Mouse (Mus musculus): Measurements from ENCODE around the gene Prdm10. TPM values are rescaled to one million over a fixed set of nuclear protein-coding genes. Genes with fewer than 3 reads are reported as not detected.
A peak's percentile ranks its signal among the peaks of the same experiment; 100 is the strongest.

Gene Prdm10
- polyA plus RNA-seq, 1 experiment from 2014 or later = 9.4 TPM

GRCm38 (mm10) chr9:31385947-31386354 lies 105.6 kb downstream of the Prdm10 start, which contains the start of gene Nfrkb:
Gene Nfrkb, plus strand, starts transcription at chr9:31386192.
- peaks cover 7% of the 10 kb centered on the region for H3K36me3 ChIP-seq (ENCODE audit: control insufficient read depth, insufficient read depth, low read length)
- peak within 1 kb of the TSS; percentile 82 for H3K9ac ChIP-seq (ENCODE audit: low read depth, low read length)
- no peaks in the 10 kb centered on the region for H3K27me3 ChIP-seq (ENCODE audit: control insufficient read depth, insufficient read depth, low read depth, low read length)
- no peaks in the 10 kb centered on the region for H3K9me3 ChIP-seq (replicated peaks; ENCODE audit: control insufficient read depth, low read length, poor library complexity, severe bottlenecking)
- peak; percentile 98 for ATAC-seq
- under 1% methylated on average over 41 of the region's 46 CpGs for WGBS
- H3K4me2 ChIP-seq (ENCODE audit: low read length) = peak within 1 kb of the TSS; percentile 65
- H3K4me3 ChIP-seq (ENCODE audit: low read depth, low read length) = peak within 1 kb of the TSS; percentile 88
- H3K27ac ChIP-seq (ENCODE audit: low read length) = peak within 1 kb of the TSS; percentile 77
- peaks cover 19% of the 10 kb centered on the region for H3K4me1 ChIP-seq (ENCODE audit: control insufficient read depth, insufficient read depth, low read length)

- no peaks in the 10 kb centered on the region for H3K27me3 ChIP-seq (ENCODE audit: control insufficient read depth, insufficient read depth, low read depth, low read length)
- no peaks in the 10 kb centered on the region for H3K9me3 ChIP-seq (replicated peaks; ENCODE audit: control insufficient read depth, low read length, poor library complexity, severe bottlenecking)
- H3K36me3 ChIP-seq (ENCODE audit: control insufficient read depth, insufficient read depth, low read length) = peaks cover 9% of the 10 kb centered on the region
- H3K27ac ChIP-seq (ENCODE audit: low read length) = peak overlapping the region; percentile 77
- peaks cover 19% of the 10 kb centered on the region for H3K4me1 ChIP-seq (ENCODE audit: control insufficient read depth, insufficient read depth, low read length)
- peak overlapping the region; percentile 82 for H3K9ac ChIP-seq (ENCODE audit: low read depth, low read length)
- ATAC-seq = peak; percentile 90
- 11% methylated on average over 44 of the region's 44 CpGs for WGBS
- peak overlapping the region; percentile 88 for H3K4me3 ChIP-seq (ENCODE audit: low read depth, low read length)
- H3K4me2 ChIP-seq (ENCODE audit: low read length) = peak overlapping the region; percentile 62
Measured at GRCm38 (mm10) chr9:31386368-31387180, 106.2 kb downstream of the Prdm10 start.

GRCm38 (mm10) chr9:31387206-31387605 lies 106.9 kb downstream of the Prdm10 start:
- peak overlapping the region; percentile 88; the same call in 1 of the 2 replicates for H3K4me3 ChIP-seq (ENCODE audit: low read depth, low read length)
- no peak overlapping the region for H3K27ac ChIP-seq (ENCODE audit: low read length)
- H3K4me1 ChIP-seq (ENCODE audit: control insufficient read depth, insufficient read depth, low read length) = peaks cover 19% of the 10 kb centered on the region
- ATAC-seq = no peak
- 88% methylated on average over 5 of the region's 5 CpGs for WGBS
- no peaks in the 10 kb centered on the region for H3K27me3 ChIP-seq (ENCODE audit: control insufficient read depth, insufficient read depth, low read depth, low read length)
- H3K9me3 ChIP-seq (replicated peaks; ENCODE audit: control insufficient read depth, low read length, poor library complexity, severe bottlenecking) = no peaks in the 10 kb centered on the region
- peak overlapping the region; percentile 82 for H3K9ac ChIP-seq (ENCODE audit: low read depth, low read length)
- H3K36me3 ChIP-seq (ENCODE audit: control insufficient read depth, insufficient read depth, low read length) = peaks cover 14% of the 10 kb centered on the region
- H3K4me2 ChIP-seq (ENCODE audit: low read length) = peak overlapping the region; percentile 62

- Histone ChIP-seq H3K9me3 (replicated peaks; ENCODE audit: control insufficient read depth, low read length, poor library complexity, severe bottlenecking) (no peaks in the 10 kb centered on the region), H3K27me3 (ENCODE audit: control insufficient read depth, insufficient read depth, low read depth, low read length) (no peaks in the 10 kb centered on the region), H3K36me3 (ENCODE audit: control insufficient read depth, insufficient read depth, low read length) (peaks cover 78% of the 10 kb centered on the region), H3K4me3 (ENCODE audit: low read depth, low read length) (no peak overlapping the region), H3K4me2 (ENCODE audit: low read length) (no peak overlapping the region), H3K27ac (ENCODE audit: low read length) (no peak overlapping the region), H3K9ac (ENCODE audit: low read depth, low read length) (no peak overlapping the region), H3K4me1 (ENCODE audit: control insufficient read depth, insufficient read depth, low read length) (no peaks in the 10 kb centered on the region)
- 56% methylated on average over 4 of the region's 4 CpGs for WGBS
- ATAC-seq = no peak
Measured at GRCm38 (mm10) chr9:31400441-31400840, 120.1 kb downstream of the Prdm10 start.

- no peaks in the 10 kb centered on the region for H3K4me1 ChIP-seq (ENCODE audit: control insufficient read depth, insufficient read depth, low read length)
- H3K9me3 ChIP-seq (replicated peaks; ENCODE audit: control insufficient read depth, low read length, poor library complexity, severe bottlenecking) = no peaks in the 10 kb centered on the region
- no peak overlapping the region for H3K4me2 ChIP-seq (ENCODE audit: low read length)
- H3K36me3 ChIP-seq (ENCODE audit: control insufficient read depth, insufficient read depth, low read length) = peaks cover 56% of the 10 kb centered on the region
- H3K4me3 ChIP-seq (ENCODE audit: low read depth, low read length) = no peak overlapping the region
- no peak overlapping the region for H3K9ac ChIP-seq (ENCODE audit: low read depth, low read length)
- ATAC-seq = no peak
- no peak overlapping the region for H3K27ac ChIP-seq (ENCODE audit: low read length)
- no peaks in the 10 kb centered on the region for H3K27me3 ChIP-seq (ENCODE audit: control insufficient read depth, insufficient read depth, low read depth, low read length)
- 87% methylated on average over 2 of the region's 2 CpGs for WGBS
Measured at GRCm38 (mm10) chr9:31404311-31404710, 124.0 kb downstream of the Prdm10 start.

- H3K4me2 ChIP-seq (ENCODE audit: low read length) = no peak overlapping the region
- H3K9me3 ChIP-seq (replicated peaks; ENCODE audit: control insufficient read depth, low read length, poor library complexity, severe bottlenecking) = no peaks in the 10 kb centered on the region
- H3K27ac ChIP-seq (ENCODE audit: low read length) = no peak overlapping the region
- no peak overlapping the region for H3K9ac ChIP-seq (ENCODE audit: low read depth, low read length)
- peaks cover 54% of the 10 kb centered on the region for H3K36me3 ChIP-seq (ENCODE audit: control insufficient read depth, insufficient read depth, low read length)
- no peaks in the 10 kb centered on the region for H3K27me3 ChIP-seq (ENCODE audit: control insufficient read depth, insufficient read depth, low read depth, low read length)
- no peaks in the 10 kb centered on the region for H3K4me1 ChIP-seq (ENCODE audit: control insufficient read depth, insufficient read depth, low read length)
- H3K4me3 ChIP-seq (ENCODE audit: low read depth, low read length) = no peak overlapping the region
- no peak for ATAC-seq
- WGBS = 65% methylated on average over 6 of the region's 6 CpGs
Measured at GRCm38 (mm10) chr9:31405217-31405616, 124.9 kb downstream of the Prdm10 start.

- Histone ChIP-seq H3K9ac (ENCODE audit: low read depth, low read length) (no peak overlapping the region), H3K4me1 (ENCODE audit: control insufficient read depth, insufficient read depth, low read length) (no peaks in the 10 kb centered on the region), H3K36me3 (ENCODE audit: control insufficient read depth, insufficient read depth, low read length) (peaks cover 55% of the 10 kb centered on the region), H3K27me3 (ENCODE audit: control insufficient read depth, insufficient read depth, low read depth, low read length) (no peaks in the 10 kb centered on the region), H3K27ac (ENCODE audit: low read length) (no peak overlapping the region), H3K9me3 (replicated peaks; ENCODE audit: control insufficient read depth, low read length, poor library complexity, severe bottlenecking) (no peaks in the 10 kb centered on the region), H3K4me3 (ENCODE audit: low read depth, low read length) (no peak overlapping the region), H3K4me2 (ENCODE audit: low read length) (no peak overlapping the region)
- over 99% methylated on average over 4 of the region's 4 CpGs for WGBS
- ATAC-seq = no peak
Measured at GRCm38 (mm10) chr9:31412165-31412564, 131.8 kb downstream of the Prdm10 start.

GRCm38 (mm10) chr9:31418821-31419220 lies 138.5 kb downstream of the Prdm10 start:
- no peak for ATAC-seq
- H3K27me3 ChIP-seq (ENCODE audit: control insufficient read depth, insufficient read depth, low read depth, low read length) = no peaks in the 10 kb centered on the region
- H3K9me3 ChIP-seq (replicated peaks; ENCODE audit: control insufficient read depth, low read length, poor library complexity, severe bottlenecking) = no peaks in the 10 kb centered on the region
- H3K9ac ChIP-seq (ENCODE audit: low read depth, low read length) = no peak overlapping the region
- H3K4me1 ChIP-seq (ENCODE audit: control insufficient read depth, insufficient read depth, low read length) = no peaks in the 10 kb centered on the region
- WGBS = 94% methylated on average over 1 of the region's 1 CpGs
- no peak overlapping the region for H3K4me2 ChIP-seq (ENCODE audit: low read length)
- H3K36me3 ChIP-seq (ENCODE audit: control insufficient read depth, insufficient read depth, low read length) = peaks cover 52% of the 10 kb centered on the region
- H3K27ac ChIP-seq (ENCODE audit: low read length) = no peak overlapping the region
- H3K4me3 ChIP-seq (ENCODE audit: low read depth, low read length) = no peak overlapping the region

- Histone ChIP-seq H3K4me1 (ENCODE audit: control insufficient read depth, insufficient read depth, low read length) (no peaks in the 10 kb centered on the region), H3K9me3 (replicated peaks; ENCODE audit: control insufficient read depth, low read length, poor library complexity, severe bottlenecking) (no peaks in the 10 kb centered on the region), H3K27ac (ENCODE audit: low read length) (no peak overlapping the region), H3K4me3 (ENCODE audit: low read depth, low read length) (no peak overlapping the region), H3K36me3 (ENCODE audit: control insufficient read depth, insufficient read depth, low read length) (peaks cover 36% of the 10 kb centered on the region), H3K9ac (ENCODE audit: low read depth, low read length) (no peak overlapping the region), H3K27me3 (ENCODE audit: control insufficient read depth, insufficient read depth, low read depth, low read length) (no peaks in the 10 kb centered on the region), H3K4me2 (ENCODE audit: low read length) (no peak overlapping the region)
- no peak for ATAC-seq
- WGBS = 94% methylated on average over 5 of the region's 5 CpGs
Measured at GRCm38 (mm10) chr9:31422143-31422542, 141.8 kb downstream of the Prdm10 start.

Data from midbrain, embryonic 16.5 days (tissue).